Mouse (Mus musculus): Measurements from ENCODE around the gene Sarnp.

Sarnp gene

DNA sequence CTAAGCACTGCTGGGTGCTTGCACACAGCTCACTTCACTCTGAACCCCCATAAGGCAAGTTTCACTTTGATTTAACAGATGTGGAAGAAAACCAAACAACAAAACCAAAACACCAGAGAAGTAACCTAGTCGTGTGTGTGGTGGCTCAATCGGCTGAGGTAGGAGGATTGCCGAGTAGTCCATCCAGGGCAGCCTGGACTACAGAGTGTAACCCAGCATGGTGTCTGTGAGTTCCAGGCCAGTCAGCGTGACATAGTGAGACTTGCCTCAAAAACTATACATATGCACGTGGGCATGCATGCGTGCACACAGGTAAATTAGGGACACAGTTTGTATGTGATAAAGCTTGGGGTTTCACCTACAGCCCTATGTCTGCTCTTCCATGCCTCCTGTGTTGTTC, 100.3 kb downstream of the Sarnp start:
- DNase-seq (ENCODE audit: low read depth, low spot score), result no peak

DNA sequence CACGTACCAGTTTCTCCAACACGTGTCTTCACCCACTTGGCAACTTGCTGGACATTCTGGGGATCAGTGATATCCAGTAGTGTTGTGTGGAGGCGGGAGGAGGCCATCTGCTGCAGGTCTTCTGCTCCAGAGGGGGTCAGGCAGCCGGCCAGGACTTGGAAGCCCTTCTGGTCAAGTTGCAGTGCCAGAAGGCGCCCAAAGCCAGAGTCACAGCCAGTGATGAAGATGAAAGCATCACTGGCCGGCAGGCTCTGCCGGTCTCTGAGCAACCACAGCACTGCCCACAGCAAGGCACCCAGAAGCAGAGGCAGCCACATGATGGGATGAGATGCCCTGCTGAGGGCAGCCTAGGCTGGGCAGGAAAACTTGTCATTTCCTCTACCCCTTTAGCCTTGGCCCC, 101.1 kb downstream of the Sarnp start:
- no peak for DNase-seq (ENCODE audit: low read depth, low spot score)

DNA sequence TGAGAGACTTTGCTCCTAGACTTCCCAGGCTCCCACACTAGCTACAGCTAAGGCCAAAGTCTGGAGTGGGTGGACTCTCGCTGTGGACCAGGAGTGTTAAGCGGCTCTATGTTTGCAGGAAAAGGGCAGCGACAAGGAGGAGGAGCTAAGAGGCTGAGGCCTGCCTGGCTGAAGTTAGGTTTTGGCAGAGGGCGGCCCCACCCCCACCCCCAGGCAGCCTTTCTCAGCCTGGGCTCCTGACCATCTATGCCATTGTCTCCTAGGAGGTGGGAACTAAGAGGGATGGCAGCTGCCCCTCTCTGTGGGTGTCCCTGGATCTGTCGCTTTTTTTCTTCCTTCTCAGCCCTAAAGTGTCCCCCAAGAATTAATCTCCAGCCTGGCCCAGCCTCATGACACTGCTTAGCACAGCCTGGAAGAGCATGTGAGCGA, 102.1 kb downstream of the Sarnp start:
- DNase-seq (ENCODE audit: low read depth, low spot score), result no peak

DNA sequence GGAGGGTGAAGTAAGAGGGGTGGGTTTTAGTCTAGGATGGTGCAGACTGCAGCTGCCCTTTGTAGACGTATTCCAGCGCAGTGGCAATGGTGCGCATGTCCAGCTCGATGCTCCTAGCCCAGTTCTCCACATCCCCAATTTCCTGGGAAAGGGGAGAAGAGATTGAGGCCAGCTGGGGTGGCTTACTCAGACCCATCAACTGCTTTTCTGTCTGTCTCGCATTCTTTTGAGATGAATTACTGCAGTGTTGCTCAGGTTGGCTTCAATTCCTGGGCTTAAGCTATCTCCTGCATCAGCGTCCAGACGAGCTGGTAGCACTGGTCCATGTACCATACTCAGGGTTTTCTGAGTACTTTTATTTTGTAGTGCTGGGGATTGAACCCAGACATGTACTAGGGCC, 102.8 kb downstream of the Sarnp start:
- DNase-seq (ENCODE audit: low read depth, low spot score), result no peak

DNA sequence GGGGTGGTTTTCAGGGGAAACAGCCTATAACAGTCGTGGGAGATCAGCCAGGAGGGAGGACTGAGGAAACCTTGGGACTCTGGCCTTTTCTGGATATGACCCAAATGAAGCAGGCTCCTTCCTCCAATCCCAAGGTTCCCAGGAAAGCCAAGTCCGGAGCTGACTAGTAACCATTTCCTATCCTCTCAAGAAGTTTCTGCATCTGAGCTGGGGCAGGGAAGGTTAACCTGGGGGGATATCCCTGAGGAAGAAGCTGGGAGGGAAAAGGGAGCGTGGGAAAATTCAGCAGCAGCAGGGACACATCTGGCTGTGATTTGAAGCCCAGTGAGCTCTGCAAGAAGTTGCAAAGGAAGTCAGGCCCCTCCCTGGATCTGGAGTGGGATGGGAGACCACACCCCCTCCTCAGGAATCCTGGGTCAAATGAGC, 103.6 kb downstream of the Sarnp start:
- DNase-seq (ENCODE audit: low read depth, low spot score), result peak; percentile 69

DNA sequence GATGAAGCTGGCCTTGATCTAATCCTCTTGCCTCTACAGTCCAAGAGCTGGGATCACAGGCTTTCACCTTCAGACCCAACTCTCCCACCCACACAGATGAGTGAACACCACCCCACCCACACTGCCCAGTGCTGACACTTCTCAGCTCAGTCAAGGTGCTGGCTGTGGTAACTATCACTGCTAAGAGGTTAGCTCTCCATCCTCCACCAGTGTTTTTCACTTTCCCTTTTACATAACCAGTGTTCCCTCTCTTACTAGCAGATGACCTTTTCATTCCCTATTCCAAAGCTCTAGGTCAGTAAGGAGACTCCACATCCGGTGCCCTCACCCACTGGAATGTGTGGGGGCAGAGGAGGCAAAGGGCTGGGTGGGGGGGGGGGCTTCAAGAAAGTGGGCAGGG, 104.1 kb downstream of the Sarnp start:
- no peak for DNase-seq (ENCODE audit: low read depth, low spot score)

DNA sequence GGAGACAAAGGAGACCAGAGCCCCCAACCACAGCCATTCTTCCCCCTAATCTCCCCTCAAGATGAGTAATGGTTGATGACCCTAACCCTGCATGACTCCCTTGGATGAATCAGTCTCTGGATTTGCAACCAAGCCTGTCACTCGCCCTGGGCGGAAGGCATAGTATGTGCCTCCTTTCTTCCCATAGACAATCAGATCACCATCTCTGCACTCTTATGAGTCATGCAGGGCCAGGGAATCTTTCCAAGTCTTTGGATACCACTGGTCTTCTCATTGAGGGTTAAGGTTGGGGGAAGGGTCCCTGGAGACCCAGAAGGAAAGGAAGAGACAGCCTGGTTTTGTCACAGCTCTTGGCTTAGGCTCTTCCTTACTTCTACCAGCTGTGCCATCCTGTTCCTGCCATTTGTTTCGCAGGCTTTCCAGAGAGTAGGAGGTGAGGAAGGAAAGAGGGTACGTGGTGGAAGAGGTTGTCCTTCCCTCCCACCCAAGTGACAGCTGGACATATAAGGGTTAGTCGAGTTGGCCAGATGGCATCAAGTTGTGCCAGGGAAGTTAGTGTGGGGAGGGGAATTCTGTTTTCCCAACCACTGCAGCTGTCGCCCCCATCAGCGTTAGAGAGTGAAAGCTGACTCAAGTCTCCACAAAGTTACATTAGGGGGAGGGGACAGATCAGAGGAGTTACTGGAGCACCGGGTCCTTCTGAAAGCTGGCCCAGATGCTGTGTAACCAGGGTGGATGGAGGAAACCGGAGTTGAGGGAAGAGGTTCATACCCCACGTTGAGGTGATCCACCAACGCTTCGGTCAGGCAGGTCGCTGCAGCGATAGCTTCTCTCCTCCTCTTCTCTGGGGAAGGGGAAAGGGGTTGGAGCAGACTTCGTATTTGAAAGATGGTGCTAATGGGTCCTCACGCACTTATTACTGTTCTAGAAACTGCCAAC, 105.0 kb downstream of the Sarnp start:
- no peak for DNase-seq (ENCODE audit: low read depth, low spot score)

DNA sequence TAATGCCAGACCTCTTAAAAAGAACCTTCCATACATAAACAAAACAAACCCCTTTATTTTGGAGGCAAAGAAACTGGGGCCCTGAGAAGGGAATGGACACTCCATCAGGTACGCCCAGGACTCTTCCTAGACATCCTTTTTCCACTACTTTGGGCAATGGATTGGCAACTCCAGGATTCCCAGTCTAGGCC, 105.6 kb downstream of the Sarnp start, which contains the start of gene Rdh5:
Gene Rdh5 (minus strand): TSS at position 67 of the 191 bp plus-strand sequence.
- DNase-seq (ENCODE audit: low read depth, low spot score), result no peak

DNA sequence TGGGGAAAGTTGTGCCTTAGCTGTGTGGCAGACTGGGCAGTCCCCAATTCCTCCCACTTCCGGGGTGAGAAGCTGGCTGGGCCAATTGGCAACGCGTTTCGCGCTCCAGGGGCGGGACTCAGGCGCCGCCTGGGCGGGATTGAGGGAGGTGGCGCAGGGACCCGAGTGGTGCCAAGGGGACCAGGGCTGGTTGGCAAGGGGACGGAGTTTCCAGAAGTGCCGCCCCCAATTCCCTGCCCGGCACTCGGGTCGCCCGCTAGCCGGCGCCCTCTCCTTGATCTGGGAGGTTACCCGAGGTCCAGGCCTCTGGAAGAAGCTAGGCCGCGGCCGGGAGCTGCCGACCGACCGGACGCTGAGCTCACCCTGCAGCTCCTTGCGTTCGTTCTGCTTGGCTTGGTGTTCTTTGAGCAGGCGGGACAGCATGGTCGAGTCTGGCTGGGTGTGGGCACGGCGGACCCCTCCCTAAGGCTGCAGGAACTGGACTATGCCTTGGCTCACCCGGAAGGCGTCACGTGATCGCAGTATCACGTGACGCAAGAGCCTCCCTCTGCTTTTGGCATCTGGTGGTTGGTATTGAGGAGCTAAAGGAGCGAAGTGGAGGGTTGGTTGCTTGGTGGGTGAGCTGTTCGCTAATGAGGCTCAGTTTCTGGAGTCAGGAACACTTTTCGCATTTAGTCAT, 106.0 kb downstream of the Sarnp start:
- DNase-seq (ENCODE audit: low read depth, low spot score), result peak; percentile 89

DNA sequence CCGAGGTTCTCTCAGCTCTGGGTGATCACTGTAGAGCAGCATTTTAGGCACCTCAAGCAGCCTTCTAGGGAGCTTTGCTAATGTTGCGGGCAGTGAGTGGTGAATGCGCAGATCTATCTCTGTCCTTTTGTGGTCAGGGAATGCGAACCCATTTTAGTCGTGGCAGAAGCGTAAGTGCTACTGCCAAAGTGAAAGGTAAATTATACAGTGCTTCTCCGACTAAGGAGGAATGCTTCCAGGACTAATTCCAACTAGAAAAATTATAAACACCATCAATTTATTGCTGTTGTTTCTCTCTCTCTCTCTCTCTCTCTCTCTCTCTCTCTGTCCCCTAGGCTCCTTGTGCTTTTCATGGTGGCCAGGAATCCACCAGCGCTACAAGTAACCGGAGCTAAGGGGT, 106.8 kb downstream of the Sarnp start, which contains the start of gene Bloc1s1:
Gene Bloc1s1 (minus strand): TSS at position 101 of the 400 bp plus-strand sequence.
- no peak for DNase-seq (ENCODE audit: low read depth, low spot score)
